Mouse (Mus musculus) right cerebral cortex, adult 18-20 months (tissue): ENCODE results near the gene St8sia1.

Source experiments
- DNase-seq: peaks from one replicate; pipeline ENCODE4 v3.0.0; 2022; ENCODE audit warnings: mixed read lengths

The St8sia1 gene

DNA sequence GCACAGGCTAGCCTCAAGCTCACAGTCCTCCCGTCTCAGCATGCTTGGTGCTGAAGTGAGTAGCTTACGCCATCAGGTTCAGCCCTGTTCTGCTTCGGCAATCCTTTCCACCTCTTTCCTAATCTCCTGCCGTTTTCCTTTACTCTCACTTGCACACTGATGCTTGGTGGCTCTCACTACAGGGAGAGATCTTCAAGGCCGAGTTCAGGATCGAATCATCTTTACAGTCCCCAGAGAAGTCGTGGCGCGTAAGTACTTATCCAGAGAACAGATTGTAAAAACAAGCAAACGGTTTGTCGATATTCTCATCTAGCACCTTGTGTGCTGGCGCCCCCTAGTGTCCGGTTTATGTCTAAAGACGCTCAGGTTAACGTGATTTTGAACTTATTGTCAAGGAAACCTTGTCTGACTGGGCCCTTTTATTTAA is 149.7 kb downstream of the St8sia1 start:
- DNase-seq: peak; percentile 88

DNA sequence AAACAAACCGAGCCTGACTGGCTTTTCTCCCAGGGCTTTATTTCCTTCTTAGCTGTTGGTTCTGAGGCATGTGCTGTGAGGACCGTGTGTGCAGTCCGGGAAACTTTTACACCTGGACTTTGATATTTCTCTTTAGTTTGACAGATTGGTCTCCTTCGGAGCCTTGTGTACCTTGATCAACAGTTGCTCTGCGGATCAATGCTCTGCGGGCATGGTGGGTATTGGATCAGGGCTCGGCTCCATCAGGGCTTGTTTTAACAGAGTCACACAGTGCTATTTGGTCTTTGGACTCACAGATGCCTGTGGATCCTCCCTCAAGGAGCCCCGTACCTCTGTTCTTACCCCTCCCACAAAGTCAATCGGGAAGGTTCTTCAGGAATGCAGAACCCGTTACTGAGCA is 150.2 kb downstream of the St8sia1 start:
- no peak for DNase-seq

- no peak for DNase-seq
These were observed 151.3 kb downstream of the St8sia1 start for GRCm38 (mm10) chr6:142812969-142813368.

- no peak for DNase-seq
These were observed 154.0 kb downstream of the St8sia1 start for GRCm38 (mm10) chr6:142810239-142810638.

- no peak for DNase-seq
These were observed 154.7 kb downstream of the St8sia1 start for GRCm38 (mm10) chr6:142809373-142810098.

DNA sequence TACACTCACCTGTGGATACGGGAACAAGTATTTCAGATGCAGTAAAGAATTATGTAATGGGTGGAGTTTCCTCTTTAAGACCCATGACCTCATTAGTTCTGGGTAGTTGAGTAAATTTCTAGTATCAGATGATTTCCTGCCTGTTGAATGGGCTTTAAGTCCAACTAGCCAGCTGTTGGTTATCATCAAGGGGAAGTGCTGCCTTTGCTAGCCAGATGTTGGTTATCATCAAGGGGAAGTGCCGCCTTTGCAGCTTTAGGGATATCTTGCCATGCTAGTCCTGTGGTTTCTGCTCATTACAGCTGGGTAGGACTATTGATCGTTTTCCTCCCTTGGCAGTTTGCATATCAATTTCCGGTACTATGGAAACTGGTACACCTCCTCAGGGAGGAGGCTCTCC is 157.9 kb downstream of the St8sia1 start:
- no peak for DNase-seq

DNA sequence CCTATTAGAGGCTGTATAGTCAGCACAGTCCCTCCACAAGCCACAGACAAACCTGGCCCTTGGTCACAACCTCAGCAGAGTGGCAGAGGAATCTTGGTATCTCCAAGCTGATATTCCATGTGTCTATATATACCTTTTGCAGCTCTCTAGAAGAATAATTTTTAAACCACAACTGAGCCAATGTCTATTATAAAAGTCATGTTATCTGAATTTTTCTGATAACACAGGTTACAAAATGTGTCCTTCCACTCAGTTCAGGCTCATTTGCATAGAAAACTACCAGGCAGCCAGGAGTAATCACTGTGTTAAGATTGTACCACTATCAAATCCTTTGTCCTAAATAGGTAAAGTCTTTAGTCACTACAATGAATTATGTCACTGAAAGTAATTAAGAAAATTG is 159.8 kb downstream of the St8sia1 start, which contains the start of gene Sult6b2:
Gene Sult6b2 (minus strand): TSS at position 101 of the 400 bp plus-strand sequence.
- DNase-seq: no peak

- no peak for DNase-seq
These were observed 161.4 kb downstream of the St8sia1 start for GRCm38 (mm10) chr6:142802617-142803525.

DNA sequence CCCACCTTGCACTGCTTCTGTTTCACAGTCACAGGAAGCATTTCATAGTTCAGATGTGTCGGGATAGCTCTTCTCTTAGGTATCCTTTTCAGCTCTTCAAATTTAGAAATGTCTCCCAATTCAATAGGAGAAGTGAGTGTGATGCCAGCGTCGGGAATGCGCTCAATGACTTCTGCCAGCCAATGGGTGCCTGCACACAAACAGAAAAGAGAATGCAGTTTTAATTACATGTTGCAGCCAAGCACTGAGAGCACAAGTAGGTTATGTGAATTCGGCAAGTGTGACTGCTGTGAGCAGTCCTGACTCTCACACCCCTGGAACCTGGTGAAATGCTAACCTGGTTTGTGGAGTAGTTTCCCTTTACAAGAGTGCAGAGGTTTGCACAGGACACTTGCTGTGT is 162.6 kb downstream of the St8sia1 start:
- DNase-seq: no peak

GRCm38 (mm10) chr6:142799704-142800374 is 164.4 kb downstream of the St8sia1 start:
- DNase-seq: no peak

DNA sequence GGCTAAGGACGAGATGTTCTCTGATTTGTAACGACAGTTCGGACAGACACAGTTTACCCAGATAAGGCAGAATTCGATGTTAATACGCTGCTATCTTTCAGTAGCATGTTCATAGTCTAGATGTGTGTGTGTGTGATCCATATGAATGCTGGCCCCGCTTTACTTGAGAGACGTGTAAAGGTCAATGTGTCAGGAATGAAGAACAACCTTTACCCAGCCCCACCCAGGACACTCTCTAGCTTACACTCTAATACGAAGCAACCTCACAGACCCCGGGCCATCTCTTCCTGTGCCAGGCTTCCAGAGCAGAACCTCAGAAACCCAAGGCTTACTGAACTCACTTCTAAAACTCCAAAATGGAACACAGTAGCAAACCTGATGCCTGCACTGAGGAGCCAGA is 165.4 kb downstream of the St8sia1 start:
- no peak for DNase-seq

- DNase-seq: no peak
These were observed 166.3 kb downstream of the St8sia1 start for GRCm38 (mm10) chr6:142797996-142798395.

DNA sequence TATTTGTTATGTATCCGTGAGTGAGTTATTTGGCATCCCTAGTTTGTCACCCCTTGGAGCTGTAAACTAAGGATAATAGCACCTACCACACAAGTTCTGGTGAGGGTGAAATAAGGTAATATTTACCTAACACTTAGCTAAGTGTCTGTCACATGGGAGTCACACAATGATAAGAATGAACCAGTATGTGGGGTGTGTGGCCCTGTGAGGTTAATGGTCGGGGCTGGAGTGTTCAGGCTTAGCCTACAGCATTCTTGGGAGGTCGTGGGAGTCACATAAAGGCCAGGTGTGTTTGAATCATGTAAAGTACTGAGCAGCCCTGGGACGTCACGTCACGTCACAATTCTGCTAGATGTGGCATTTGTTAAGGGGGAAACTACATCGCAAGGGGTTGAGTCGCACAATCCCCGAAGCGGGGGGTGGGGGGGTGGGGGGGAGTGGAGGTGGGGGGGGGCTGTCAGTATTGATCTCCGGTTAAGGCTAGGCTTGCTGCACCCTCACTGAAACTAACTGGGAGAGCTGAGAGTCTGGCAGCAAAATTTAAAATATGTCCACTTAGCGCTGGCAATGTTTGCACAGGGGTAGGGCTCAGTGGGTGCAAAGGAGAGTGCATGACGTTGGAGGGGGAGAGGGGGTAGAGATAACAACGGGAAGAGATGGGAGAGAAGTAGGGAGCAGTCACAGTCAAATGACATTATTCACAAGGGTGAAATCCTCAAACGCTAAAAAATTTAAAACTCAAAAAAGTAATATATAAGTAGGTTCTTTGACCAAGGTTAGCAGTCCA is 168.4 kb downstream of the St8sia1 start:
- no peak for DNase-seq

DNA sequence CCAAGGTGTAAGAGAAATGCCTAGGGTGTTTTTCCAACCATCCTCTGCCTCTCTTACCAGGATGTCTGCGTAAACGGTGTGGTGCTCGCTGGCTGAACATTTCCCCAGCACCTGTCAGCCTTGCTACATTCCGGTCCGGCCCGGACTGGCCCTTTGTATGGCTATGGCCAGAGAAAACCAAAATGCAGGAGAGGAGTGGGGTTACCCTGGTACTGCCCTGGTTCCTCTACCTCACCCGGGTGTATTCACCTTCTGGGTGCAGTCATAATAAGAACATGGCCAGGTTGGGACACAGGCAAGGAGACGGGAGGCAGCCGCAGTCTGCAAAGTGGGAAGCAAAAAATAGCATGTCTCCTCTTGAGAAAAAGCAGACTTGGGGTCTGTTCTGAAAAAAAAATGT is 169.2 kb downstream of the St8sia1 start:
- no peak for DNase-seq

- DNase-seq: no peak
These were observed 170.8 kb downstream of the St8sia1 start for GRCm38 (mm10) chr6:142793468-142793867.

DNA sequence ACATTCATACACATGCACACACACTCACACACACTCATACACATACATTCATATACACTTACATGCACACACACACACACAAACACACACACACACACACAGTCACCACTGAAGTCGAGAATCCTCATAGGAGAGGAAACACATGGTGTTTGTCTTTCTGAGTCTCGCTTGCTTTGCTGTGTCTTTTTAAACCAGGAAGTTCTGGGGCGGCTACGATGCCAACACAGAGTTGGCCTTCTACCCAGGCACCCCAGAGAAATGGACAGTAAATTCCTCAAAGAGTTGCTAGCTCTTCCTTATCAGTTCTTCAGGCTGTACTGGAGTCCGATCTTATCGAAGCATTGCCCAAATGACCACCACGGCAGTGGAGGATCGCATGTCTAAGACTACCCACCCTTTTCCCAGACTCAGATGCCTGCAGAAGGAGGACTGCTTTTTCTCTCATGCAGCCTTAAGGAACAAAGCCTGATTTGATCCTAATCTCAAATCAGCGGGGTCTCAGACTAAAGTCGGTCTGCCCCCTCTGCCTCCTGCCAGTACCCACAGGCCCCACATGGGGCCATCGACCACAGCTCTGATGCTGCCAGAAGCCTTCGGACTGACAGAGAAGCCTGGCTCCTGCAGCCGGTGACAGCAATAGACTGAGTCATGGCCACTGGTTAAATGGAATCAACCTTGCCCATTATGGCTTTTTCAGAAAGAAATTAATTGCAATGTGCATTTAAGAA is 171.8 kb downstream of the St8sia1 start:
- no peak for DNase-seq

DNA sequence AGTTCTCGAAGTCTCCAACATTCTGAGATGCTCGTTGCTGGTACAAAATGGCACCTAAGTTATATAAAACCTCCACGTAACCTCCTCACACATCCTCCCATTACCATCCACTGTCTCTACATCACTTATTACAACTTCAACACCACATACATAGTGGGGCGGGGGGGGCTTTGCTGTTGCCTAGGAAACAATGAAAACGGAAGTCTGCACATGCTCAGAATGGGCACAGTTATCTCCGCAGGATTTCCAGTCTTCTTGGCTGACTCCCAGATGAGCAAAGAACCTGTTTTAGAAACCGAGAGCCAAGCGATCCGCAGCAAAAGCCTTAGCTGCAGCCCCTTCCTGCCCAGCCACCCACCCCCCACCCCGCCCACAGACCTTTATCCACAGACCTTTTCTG is 174.5 kb downstream of the St8sia1 start:
- no peak for DNase-seq

GRCm38 (mm10) chr6:142788042-142788987 is 175.9 kb downstream of the St8sia1 start:
- peak; percentile 28 for DNase-seq

DNA sequence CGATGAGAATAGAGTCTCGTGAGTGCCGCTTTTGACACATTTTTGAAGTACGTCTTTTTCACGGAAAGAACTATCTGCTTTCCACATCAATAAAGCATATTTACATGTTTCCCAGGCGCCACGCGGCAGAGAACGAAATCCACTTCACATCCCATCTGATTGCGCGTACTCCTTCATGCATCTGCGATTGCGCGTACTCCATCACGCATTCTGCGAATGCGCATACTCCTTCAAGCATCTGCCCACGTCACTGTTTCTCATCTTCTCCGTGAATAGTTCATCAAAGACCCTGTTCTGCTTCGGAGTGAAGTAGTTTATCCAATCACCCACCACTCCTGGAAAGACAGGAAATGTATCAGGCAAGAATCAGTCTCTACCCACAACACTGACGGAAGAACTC is 178.1 kb downstream of the St8sia1 start:
- DNase-seq: no peak

- DNase-seq: no peak
These were observed 178.9 kb downstream of the St8sia1 start for GRCm38 (mm10) chr6:142785343-142785742.

DNA sequence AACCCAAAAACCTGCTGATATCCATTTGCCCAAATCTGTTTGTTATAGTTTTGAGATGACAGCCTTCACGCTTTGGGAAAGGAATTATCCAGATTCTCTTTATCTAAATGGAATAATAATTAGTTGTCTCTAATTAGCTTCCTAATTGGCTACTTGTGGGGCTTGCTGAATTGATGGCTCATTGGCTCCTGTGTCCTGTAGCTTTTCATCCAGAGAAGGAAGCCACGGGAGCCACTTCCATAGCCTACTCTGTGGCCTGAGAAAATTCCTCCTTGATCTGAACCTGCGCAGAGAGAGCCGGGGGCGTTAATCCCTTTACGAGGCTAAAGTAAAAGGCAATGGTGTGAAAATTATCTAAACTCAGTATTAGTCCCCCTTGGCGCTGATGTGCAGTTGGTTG is 183.0 kb downstream of the St8sia1 start:
- DNase-seq: no peak
